ENCODE assay signal across 11 mouse cellular contexts in genomic region chr6:89354726-89355125, GRCm38 (mm10). TPM values are rescaled to one million over a fixed set of nuclear protein-coding genes. Genes with fewer than 3 reads are reported as not detected.
DNase-seq lines count a peak whose midpoint lies in the region; ATAC-seq lines count a peak whose summit lies in the region.
"Had no signal": no experiment of that assay in that cellular context is flagged by ENCODE, and none has a peak within 500 bp of the region (broad histone marks: within the 10 kb centered on the region; RNA-seq: fewer than 3 reads in every experiment).

No protein-coding gene starts in this region.

- H3K4me2 ChIP-seq in heart, embryonic 13.5 days, result no peak overlapping the region
- H3K4me2 ChIP-seq: lung, embryonic 15.5 days had no signal

- intact Hi-C loops in heart, postnatal 25 days (cut with DNase I), result no loop called here

- no peak for DNase-seq in heart, postnatal 25 days (ENCODE audit: low spot score)
- DNase-seq in 416B (ENCODE audit: low read depth), result peak; percentile 89
- peak; percentile 95 for DNase-seq in adrenal gland, adult 2 months
- no peak for DNase-seq in limb, embryonic 10.5 days (ENCODE audit: low spot score)
- no peak for DNase-seq in urinary bladder, postnatal 36 days (ENCODE audit: low spot score in 2 of 2)
- DNase-seq in urinary bladder, postnatal 10 days (ENCODE audit: low spot score), result no peak
- DNase-seq: embryo, embryonic 11 days; heart, postnatal 10 days; kidney, postnatal 10 days had no signal

- peak overlapping the region; percentile 56; the same call in 1 of the 2 replicates for H3K9ac ChIP-seq in heart, embryonic 13.5 days
- H3K9ac ChIP-seq: lung, embryonic 15.5 days had no signal

- no peak overlapping the region for H3K4me3 ChIP-seq in heart, embryonic 13.5 days
- H3K4me3 ChIP-seq in limb, embryonic 10.5 days, result no peak overlapping the region
- H3K4me3 ChIP-seq: lung, embryonic 15.5 days had no signal

- no peak for ATAC-seq in heart, embryonic 13.5 days (ENCODE audit: extremely low read depth, insufficient number of reproducible peaks, low FRiP score, low TSS enrichment)

- H3K36me3 ChIP-seq in heart, embryonic 13.5 days, result peaks cover 50% of the 10 kb centered on the region
- peaks cover 82% of the 10 kb centered on the region for H3K36me3 ChIP-seq in limb, embryonic 10.5 days

- no peaks in the 10 kb centered on the region for H3K9me3 ChIP-seq in heart, embryonic 13.5 days
- H3K9me3 ChIP-seq in limb, embryonic 10.5 days (replicated peaks), result no peaks in the 10 kb centered on the region
- H3K9me3 ChIP-seq: lung, embryonic 15.5 days had no signal

- H3K4me1 ChIP-seq in heart, embryonic 13.5 days, result peaks cover 74% of the 10 kb centered on the region
- peaks cover 53% of the 10 kb centered on the region for H3K4me1 ChIP-seq in limb, embryonic 10.5 days

- WGBS in heart, embryonic 13.5 days, result 84% methylated on average over 12 of the region's 12 CpGs
- WGBS in limb, embryonic 10.5 days, result 87% methylated on average over 12 of the region's 12 CpGs

- H3K27me3 ChIP-seq in heart, embryonic 13.5 days (replicated peaks), result no peaks in the 10 kb centered on the region
- H3K27me3 ChIP-seq in limb, embryonic 10.5 days (ENCODE audit: low read depth, poor library complexity, severe bottlenecking), result no peaks in the 10 kb centered on the region
- H3K27me3 ChIP-seq: lung, embryonic 15.5 days had no signal

- H3K27ac ChIP-seq in heart, embryonic 13.5 days (replicated peaks), result no peak overlapping the region
- H3K27ac ChIP-seq in limb, embryonic 10.5 days, result 0 out of 2 replicates have a peak overlapping the region, but pooled peaks have one; percentile 20
- H3K27ac ChIP-seq: lung, embryonic 15.5 days had no signal

RNA-seq across cellular contexts. Expression of gene Plxna1, which starts 7.7 kb away (rescaled TPM):
- 9.1 and 10.9 TPM in 2 replicates for polyA plus RNA-seq in heart, embryonic 13.5 days (2015; fragmentation: Nextera tagmentation; extraction: Ambion mirVana)
- total RNA-seq in heart, postnatal 25 days (2021), result 10 to 100 TPM; 21.2 to 28.7 TPM
- total RNA-seq in adrenal gland, adult 2 months (2021), result 100 to 1,000 TPM in 1 of 2 experiments, 10 to 100 TPM in 1; 56.1 to 127 TPM
- 71.8 and 101 TPM in 2 replicates for polyA plus RNA-seq in adrenal gland, adult 2 months (2012; rRNA removed)
- polyA plus RNA-seq in limb, embryonic 10.5 days (2016; fragmentation: Nextera tagmentation; extraction: Ambion mirVana), result 28.6 and 29.5 TPM in 2 replicates

Comparison
In these comparisons a context has a peak if more than half of its experiments do, and no peak if none do; other contexts are left out.
1. DNase-seq: peak in 416B (single experiment) and adrenal gland, adult 2 months (single experiment); none in heart, postnatal 25 days (single experiment), limb, embryonic 10.5 days (single experiment), urinary bladder, postnatal 36 days (0 of 2) and urinary bladder, postnatal 10 days (single experiment).